Mouse (Mus musculus) heart, embryonic 10.5 days (tissue): Measurements from ENCODE around the gene Gcnt1. TPM values are rescaled to one million over a fixed set of nuclear protein-coding genes. Genes with fewer than 3 reads are reported as not detected.

ENCODE experiments used
- DNase-seq: peaks from one replicate; pipeline ENCODE4 v3.0.0-alpha.2; 2017; ENCODE audit warnings: low spot score
- H3K27ac ChIP-seq: fragments of 300-500 bp; sonication (generic); 2 replicates; pipeline ENCODE4 v1.5.1; 2016; ENCODE audit warnings: mild to moderate bottlenecking
- H3K27me3 ChIP-seq: fragments of 300-500 bp; sonication (generic); 2 replicates; pipeline ENCODE4 v1.6.1; 2016; ENCODE audit warnings: mild to moderate bottlenecking; ENCODE audit not compliant: poor library complexity, insufficient read depth, severe bottlenecking
- H3K36me3 ChIP-seq: fragments of 300-500 bp; sonication (generic); 2 replicates; pipeline ENCODE4 v1.6.1; 2016; ENCODE audit warnings: mild to moderate bottlenecking, moderate library complexity
- H3K4me1 ChIP-seq: fragments of 300-500 bp; sonication (generic); 2 replicates; pipeline ENCODE4 v1.6.1; 2016; ENCODE audit warnings: mild to moderate bottlenecking
- H3K4me3 ChIP-seq: fragments of 300-500 bp; sonication (generic); 2 replicates; pipeline ENCODE4 v1.5.1; 2016; ENCODE audit warnings: mild to moderate bottlenecking, moderate library complexity
- H3K9me3 ChIP-seq: fragments of 300-500 bp; sonication (generic); 2 replicates; pipeline ENCODE4 v1.6.1; 2016; ENCODE audit warnings: mild to moderate bottlenecking, moderate library complexity
- WGBS: fragments of 180-500 bp; shearing (Covaris S2); methylation state at CpG from one replicate; pipeline ENCODE4 v1.1.7; 2016; 5-methylcytosine and 5-hydroxymethylcytosine counted together
- polyA plus RNA-seq: library from polyadenylated mRNA; unstranded; fragments of >200 nt; fragmentation: Nextera tagmentation; extraction: Ambion mirVana; gene quantifications from 2 replicates; pipeline ENCODE4 v1.2.1, GENCODE M21; 2016

Gene Gcnt1
- polyA plus RNA-seq, 1 experiment from 2014 or later: 7.7 TPM

- Histone ChIP-seq H3K36me3 (peaks cover 4% of the 10 kb centered on the region; the same call in 1 of the 2 replicates), H3K27me3 (peaks cover 18% of the 10 kb centered on the region), H3K4me1 (peaks cover 5% of the 10 kb centered on the region; the same call in 1 of the 2 replicates), H3K4me3 (peak overlapping the region; percentile 86; the same call in 1 of the 2 replicates), H3K9me3 (no peaks in the 10 kb centered on the region), H3K27ac (no peak overlapping the region)
- WGBS: 12% methylated on average over 3 of the region's 3 CpGs
- no peak for DNase-seq
Measured at GRCm38 (mm10) chr19:17392866-17393265, 20.2 kb upstream of the Gcnt1 start.

- no peak overlapping the region for H3K4me3 ChIP-seq
- DNase-seq: no peak
- H3K27me3 ChIP-seq: peaks cover 18% of the 10 kb centered on the region
- 23% methylated on average over 2 of the region's 2 CpGs for WGBS
- no peaks in the 10 kb centered on the region for H3K9me3 ChIP-seq
- no peaks in the 10 kb centered on the region; the same call in 1 of the 2 replicates for H3K4me1 ChIP-seq
- H3K36me3 ChIP-seq: no peaks in the 10 kb centered on the region
- no peak overlapping the region for H3K27ac ChIP-seq
Measured at GRCm38 (mm10) chr19:17388404-17388803, 15.8 kb upstream of the Gcnt1 start.

GRCm38 (mm10) chr19:17386424-17386823 lies 13.8 kb upstream of the Gcnt1 start:
- Histone ChIP-seq H3K27me3 (peaks cover under 1% of the 10 kb centered on the region; the same call in 1 of the 2 replicates), H3K4me3 (no peak overlapping the region), H3K9me3 (no peaks in the 10 kb centered on the region), H3K27ac (no peak overlapping the region), H3K4me1 (no peaks in the 10 kb centered on the region; the same call in 1 of the 2 replicates), H3K36me3 (no peaks in the 10 kb centered on the region)
- DNase-seq: no peak
- 70% methylated on average over 6 of the region's 6 CpGs for WGBS

- Histone ChIP-seq H3K36me3 (no peaks in the 10 kb centered on the region), H3K9me3 (no peaks in the 10 kb centered on the region), H3K27me3 (no peaks in the 10 kb centered on the region; the same call in 1 of the 2 replicates), H3K27ac (no peak overlapping the region), H3K4me1 (no peaks in the 10 kb centered on the region; the same call in 1 of the 2 replicates), H3K4me3 (no peak overlapping the region)
- no peak for DNase-seq
- 78% methylated on average over 1 of the region's 1 CpGs for WGBS
Measured at GRCm38 (mm10) chr19:17385426-17385825, 12.8 kb upstream of the Gcnt1 start.

- no peak overlapping the region for H3K27ac ChIP-seq
- 95% methylated on average over 4 of the region's 4 CpGs for WGBS
- H3K9me3 ChIP-seq: no peaks in the 10 kb centered on the region
- H3K4me3 ChIP-seq: no peak overlapping the region
- H3K4me1 ChIP-seq: no peaks in the 10 kb centered on the region; the same call in 1 of the 2 replicates
- no peaks in the 10 kb centered on the region; the same call in 1 of the 2 replicates for H3K27me3 ChIP-seq
- no peaks in the 10 kb centered on the region for H3K36me3 ChIP-seq
- no peak for DNase-seq
Measured at GRCm38 (mm10) chr19:17385022-17385421, 12.4 kb upstream of the Gcnt1 start.

GRCm38 (mm10) chr19:17382807-17383397 lies 10.3 kb upstream of the Gcnt1 start:
- no peaks in the 10 kb centered on the region for H3K36me3 ChIP-seq
- WGBS: 63% methylated on average over 6 of the region's 6 CpGs
- H3K4me3 ChIP-seq: no peak overlapping the region
- H3K4me1 ChIP-seq: no peaks in the 10 kb centered on the region
- no peaks in the 10 kb centered on the region; the same call in 1 of the 2 replicates for H3K27me3 ChIP-seq
- DNase-seq: no peak
- H3K27ac ChIP-seq: no peak overlapping the region
- no peaks in the 10 kb centered on the region for H3K9me3 ChIP-seq

GRCm38 (mm10) chr19:17380549-17380948 lies 7.9 kb upstream of the Gcnt1 start:
- H3K27ac ChIP-seq: no peak overlapping the region
- H3K27me3 ChIP-seq: no peaks in the 10 kb centered on the region; the same call in 1 of the 2 replicates
- H3K36me3 ChIP-seq: no peaks in the 10 kb centered on the region
- H3K4me3 ChIP-seq: no peak overlapping the region
- no peaks in the 10 kb centered on the region for H3K9me3 ChIP-seq
- WGBS: 56% methylated on average over 7 of the region's 7 CpGs
- no peak for DNase-seq
- H3K4me1 ChIP-seq: peaks cover 4% of the 10 kb centered on the region; the same call in 1 of the 2 replicates

GRCm38 (mm10) chr19:17378845-17379244 lies 6.2 kb upstream of the Gcnt1 start:
- H3K4me3 ChIP-seq: no peak overlapping the region
- H3K36me3 ChIP-seq: no peaks in the 10 kb centered on the region
- no peaks in the 10 kb centered on the region for H3K9me3 ChIP-seq
- H3K27ac ChIP-seq: no peak overlapping the region
- no peak for DNase-seq
- peaks cover 4% of the 10 kb centered on the region; the same call in 1 of the 2 replicates for H3K4me1 ChIP-seq
- no peaks in the 10 kb centered on the region; the same call in 1 of the 2 replicates for H3K27me3 ChIP-seq

GRCm38 (mm10) chr19:17369581-17369980 lies 3.1 kb downstream of the Gcnt1 start:
- peaks cover 5% of the 10 kb centered on the region; the same call in 1 of the 2 replicates for H3K4me1 ChIP-seq
- no peak for DNase-seq
- H3K27ac ChIP-seq: no peak overlapping the region
- H3K36me3 ChIP-seq: no peaks in the 10 kb centered on the region
- no peak overlapping the region for H3K4me3 ChIP-seq
- H3K27me3 ChIP-seq: no peaks in the 10 kb centered on the region
- WGBS: 63% methylated on average over 7 of the region's 7 CpGs
- no peaks in the 10 kb centered on the region for H3K9me3 ChIP-seq

- H3K36me3 ChIP-seq: no peaks in the 10 kb centered on the region
- no peaks in the 10 kb centered on the region for H3K9me3 ChIP-seq
- 62% methylated on average over 9 of the region's 9 CpGs for WGBS
- peaks cover 5% of the 10 kb centered on the region; the same call in 1 of the 2 replicates for H3K4me1 ChIP-seq
- DNase-seq: no peak
- H3K4me3 ChIP-seq: no peak overlapping the region
- no peaks in the 10 kb centered on the region for H3K27me3 ChIP-seq
- no peak overlapping the region for H3K27ac ChIP-seq
Measured at GRCm38 (mm10) chr19:17368557-17368956, 4.1 kb downstream of the Gcnt1 start.

GRCm38 (mm10) chr19:17366364-17367090 lies 6.1 kb downstream of the Gcnt1 start:
- 86% methylated on average over 8 of the region's 8 CpGs for WGBS
- Histone ChIP-seq H3K27ac (no peak overlapping the region), H3K27me3 (no peaks in the 10 kb centered on the region), H3K36me3 (no peaks in the 10 kb centered on the region), H3K4me3 (no peak overlapping the region), H3K9me3 (no peaks in the 10 kb centered on the region), H3K4me1 (peaks cover 5% of the 10 kb centered on the region; the same call in 1 of the 2 replicates)
- DNase-seq: no peak

GRCm38 (mm10) chr19:17364741-17365140 lies 7.9 kb downstream of the Gcnt1 start:
- no peak for DNase-seq
- Histone ChIP-seq H3K9me3 (no peaks in the 10 kb centered on the region), H3K27ac (no peak overlapping the region), H3K4me1 (peaks cover 11% of the 10 kb centered on the region; the same call in 1 of the 2 replicates), H3K36me3 (no peaks in the 10 kb centered on the region), H3K4me3 (no peak overlapping the region), H3K27me3 (no peaks in the 10 kb centered on the region)
- WGBS: 28% methylated on average over 3 of the region's 3 CpGs

GRCm38 (mm10) chr19:17361181-17361580 lies 11.5 kb downstream of the Gcnt1 start:
- H3K27ac ChIP-seq: no peak overlapping the region
- peaks cover 10% of the 10 kb centered on the region for H3K4me1 ChIP-seq
- H3K9me3 ChIP-seq: no peaks in the 10 kb centered on the region
- peaks cover 2% of the 10 kb centered on the region; the same call in 1 of the 2 replicates for H3K27me3 ChIP-seq
- DNase-seq: no peak
- no peaks in the 10 kb centered on the region for H3K36me3 ChIP-seq
- WGBS: 36% methylated on average over 2 of the region's 2 CpGs
- no peak overlapping the region for H3K4me3 ChIP-seq
